Mouse (Mus musculus): ENCODE results near the gene Lrrc39. TPM values are rescaled to one million over a fixed set of nuclear protein-coding genes. Genes with fewer than 3 reads are reported as not detected.
"Not testable (repeated sequence)": the region's sequence is repeated elsewhere in the genome, so short reads cannot be mapped to it uniquely, and the experiment has no call there.

The Lrrc39 gene
- total RNA-seq (2014; fragmentation: Nextera tagmentation), result 0.37 TPM in 1 of 2 replicates, not detected in the other
- 0.23 and 0.61 TPM in 2 replicates for total RNA-seq (2017)

DNA sequence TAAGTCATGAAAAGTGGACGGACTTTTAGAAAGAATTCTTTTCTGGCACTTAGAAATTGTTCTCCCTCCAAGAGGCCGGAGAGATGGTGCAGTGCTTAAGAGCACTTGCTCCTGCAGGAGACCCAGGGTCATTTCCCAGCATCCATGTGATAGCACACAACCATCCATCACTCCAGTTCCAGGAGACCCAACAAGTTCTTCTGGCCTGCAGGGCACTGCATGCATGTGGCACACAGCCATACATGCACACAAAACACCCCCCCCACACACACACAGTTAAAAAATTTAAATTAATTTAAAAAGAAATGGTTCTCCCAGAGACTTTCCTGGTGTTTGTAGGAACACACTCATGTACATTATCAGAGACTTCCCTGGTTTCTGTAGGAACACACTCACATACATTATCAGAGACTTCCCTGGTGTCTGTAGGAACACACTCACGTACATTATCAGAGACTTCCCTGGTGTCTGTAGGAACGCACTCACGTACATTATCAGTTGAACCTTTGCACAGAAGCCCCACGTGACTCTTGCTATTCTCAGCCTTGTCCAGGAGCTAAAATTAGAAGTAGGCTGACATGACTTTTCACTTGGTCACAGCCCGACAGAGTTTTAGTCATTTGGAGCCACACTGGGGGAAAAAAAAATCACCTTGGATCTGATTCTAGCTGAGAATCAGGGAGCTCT lies at the start of gene Lrrc39:
TSS of gene Lrrc39 (plus strand) at position 566 of the 687 bp plus-strand sequence.
- peak; percentile 99 for ATAC-seq (replicated peaks; ENCODE audit: low FRiP score, low TSS enrichment, poor library complexity, severe bottlenecking)

DNA sequence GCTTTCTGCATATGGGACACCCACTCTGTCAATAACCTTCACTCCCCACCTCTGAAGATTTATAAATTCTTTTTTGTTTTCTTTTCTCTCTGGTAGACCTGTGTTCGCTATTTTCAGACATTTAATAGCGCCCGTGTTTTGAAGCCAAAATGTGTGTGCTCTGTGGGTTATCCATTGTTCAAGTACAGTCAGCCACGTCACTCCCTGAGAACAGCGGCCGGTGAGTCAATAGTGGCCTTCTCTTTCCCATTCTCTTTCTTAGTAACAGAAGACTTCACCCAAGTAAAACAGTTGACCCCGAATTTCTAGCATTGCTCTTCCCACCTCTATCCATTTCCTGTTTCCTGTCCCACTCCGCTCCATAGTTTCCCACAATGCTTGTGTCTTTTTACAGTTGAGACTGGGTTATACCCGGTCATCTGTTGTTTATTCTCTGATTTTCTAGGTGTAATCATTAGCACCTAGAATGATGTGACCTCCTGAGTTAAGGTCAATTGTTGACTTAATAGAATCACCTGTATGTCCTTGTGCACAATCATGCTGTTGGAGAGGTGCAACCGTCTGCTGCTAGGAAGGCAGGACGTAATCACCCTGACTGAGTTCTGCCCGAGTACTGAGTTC lies 42.5 kb upstream of the Lrrc39 start:
- no peak for ATAC-seq (replicated peaks; ENCODE audit: low FRiP score, low TSS enrichment, poor library complexity, severe bottlenecking)

DNA sequence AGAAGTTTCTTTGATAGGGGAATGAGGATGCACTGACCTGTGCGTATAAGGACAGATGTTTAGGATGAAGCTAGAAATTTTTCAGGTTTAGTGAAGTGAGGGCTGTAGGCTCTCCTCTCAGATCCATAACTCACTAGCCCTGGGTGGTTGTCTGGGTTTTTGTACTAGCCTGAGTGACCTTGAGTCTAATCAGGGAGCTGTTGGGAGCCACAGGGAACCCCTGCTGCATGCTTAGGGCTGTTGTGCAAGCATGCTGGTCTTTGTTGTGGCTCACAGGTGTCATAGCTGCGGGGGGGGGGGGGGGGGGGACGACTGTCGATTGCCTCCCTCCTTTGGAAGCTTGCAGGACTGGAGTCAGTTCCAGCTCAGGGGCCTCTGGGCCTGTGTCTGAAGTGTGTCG lies 33.0 kb upstream of the Lrrc39 start:
- ATAC-seq (replicated peaks; ENCODE audit: low FRiP score, low TSS enrichment, poor library complexity, severe bottlenecking), result no peak

DNA sequence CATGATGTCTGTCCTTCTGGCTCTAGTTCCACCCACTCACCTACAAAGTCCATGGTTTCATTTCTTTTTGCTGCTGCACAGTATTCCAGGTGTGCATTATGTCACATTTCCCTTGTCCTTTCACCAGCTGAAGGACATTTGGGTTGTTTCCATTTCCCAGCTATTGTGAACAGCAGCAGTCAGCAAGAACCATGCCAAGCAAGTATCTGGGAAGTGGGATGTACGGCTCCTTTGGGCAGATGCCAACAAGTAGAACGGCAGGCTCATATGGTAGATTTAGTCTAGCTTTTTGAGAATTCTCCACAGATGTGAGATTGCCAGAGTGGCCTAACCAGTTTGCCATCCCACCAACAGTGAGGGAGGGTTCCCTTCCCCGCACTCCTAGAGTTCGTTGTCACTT lies 31.9 kb upstream of the Lrrc39 start:
- ATAC-seq (replicated peaks; ENCODE audit: low FRiP score, low TSS enrichment, poor library complexity, severe bottlenecking), result no peak

DNA sequence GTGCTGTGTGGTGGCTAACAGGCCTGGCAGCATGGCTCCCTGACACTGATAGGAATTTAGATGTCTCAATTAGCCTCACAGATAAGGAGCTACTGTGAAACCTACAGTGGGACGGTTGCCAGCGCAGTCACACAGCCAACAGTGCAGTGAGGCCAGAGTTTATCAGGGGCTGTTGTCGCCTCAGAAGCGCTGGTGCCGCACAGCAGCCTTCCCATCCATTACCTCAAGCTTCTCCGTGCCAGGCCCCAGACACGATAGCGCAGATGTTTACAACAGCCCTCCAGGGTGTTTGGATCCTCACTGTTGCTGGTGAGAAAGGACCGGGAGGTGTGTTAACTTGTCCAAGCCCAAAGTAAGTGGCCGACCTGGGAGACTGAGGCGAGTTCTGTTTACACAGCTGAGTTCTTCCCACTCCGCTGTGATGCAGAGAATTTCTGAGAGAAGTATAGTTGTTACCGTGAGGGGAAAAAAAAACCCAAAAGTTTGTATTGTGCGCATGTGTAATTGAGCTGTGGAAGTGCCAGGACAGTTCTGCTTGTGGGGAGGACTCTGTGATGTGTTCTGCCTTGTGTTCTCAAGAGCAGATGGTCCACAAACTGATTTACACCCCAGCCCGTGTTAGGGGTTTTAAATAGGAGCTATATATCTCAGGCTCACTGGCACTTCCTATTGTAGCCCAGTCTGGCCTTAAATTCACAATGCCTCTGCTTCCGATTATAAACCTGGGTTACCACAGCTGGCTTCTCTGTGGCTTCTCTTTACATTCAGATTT lies 26.2 kb upstream of the Lrrc39 start:
- ATAC-seq (replicated peaks; ENCODE audit: low FRiP score, low TSS enrichment, poor library complexity, severe bottlenecking), result peak; percentile 99

DNA sequence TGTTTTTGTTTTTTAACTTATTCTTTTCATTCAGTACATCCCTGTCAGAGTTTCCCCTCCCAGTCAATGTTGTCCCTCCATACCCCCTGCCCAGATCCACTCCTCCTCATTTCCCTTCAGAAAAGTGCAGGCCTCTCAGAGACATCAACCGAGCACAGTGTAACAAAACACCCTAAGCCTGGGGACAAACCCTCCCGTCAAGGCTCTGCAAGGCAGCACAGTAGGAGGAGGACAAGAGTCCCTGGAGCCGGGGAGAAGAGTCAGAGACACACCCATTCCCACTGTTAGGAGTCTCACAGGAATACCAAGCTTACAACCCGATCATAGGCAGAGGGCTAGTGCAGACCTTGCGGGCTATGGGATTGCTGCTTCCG lies 25.6 kb upstream of the Lrrc39 start:
- no peak for ATAC-seq (replicated peaks; ENCODE audit: low FRiP score, low TSS enrichment, poor library complexity, severe bottlenecking)

DNA sequence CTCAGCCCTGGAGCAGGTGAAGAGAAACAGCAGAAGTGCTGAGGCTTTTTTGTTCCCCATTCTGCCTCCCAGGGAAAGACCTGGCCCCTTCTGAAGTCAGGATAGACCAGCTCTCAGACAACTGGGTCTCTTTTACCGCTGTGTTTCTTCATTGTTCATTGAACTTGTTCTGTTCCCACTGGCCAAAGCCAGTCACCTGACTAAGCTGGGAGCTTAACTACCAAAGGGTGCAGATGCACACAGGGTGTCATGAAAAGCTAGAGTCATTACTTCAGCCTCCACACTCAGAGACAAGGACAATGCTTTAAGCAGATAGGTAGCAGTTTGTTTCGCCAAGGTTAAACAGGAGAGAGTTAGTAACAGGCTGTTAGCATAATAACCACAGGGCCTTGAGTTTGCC lies 20.7 kb upstream of the Lrrc39 start:
- ATAC-seq (replicated peaks; ENCODE audit: low FRiP score, low TSS enrichment, poor library complexity, severe bottlenecking), result 0 out of 2 replicates have a peak, but pooled peaks have one; percentile 31

DNA sequence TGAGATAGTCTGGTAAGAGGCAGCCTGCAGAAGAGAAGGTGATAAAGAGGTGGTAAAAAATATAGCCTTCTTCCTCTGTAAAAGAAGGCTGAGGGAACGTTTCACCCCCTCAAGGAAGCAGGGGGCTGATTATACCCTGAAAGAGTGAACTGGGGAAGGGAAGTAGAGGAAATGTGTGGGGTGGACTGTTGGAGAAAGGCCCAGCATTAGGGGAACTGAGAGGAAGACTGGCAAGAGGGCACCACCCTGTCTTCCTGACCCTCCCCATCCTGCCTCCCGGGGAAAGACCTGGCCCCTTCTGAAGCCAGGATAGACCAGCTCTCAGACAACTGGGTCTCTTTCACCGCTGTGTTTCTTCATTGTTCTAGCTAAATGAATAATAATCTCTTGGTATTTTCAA lies 20.2 kb upstream of the Lrrc39 start:
- no peak for ATAC-seq (replicated peaks; ENCODE audit: low FRiP score, low TSS enrichment, poor library complexity, severe bottlenecking)

DNA sequence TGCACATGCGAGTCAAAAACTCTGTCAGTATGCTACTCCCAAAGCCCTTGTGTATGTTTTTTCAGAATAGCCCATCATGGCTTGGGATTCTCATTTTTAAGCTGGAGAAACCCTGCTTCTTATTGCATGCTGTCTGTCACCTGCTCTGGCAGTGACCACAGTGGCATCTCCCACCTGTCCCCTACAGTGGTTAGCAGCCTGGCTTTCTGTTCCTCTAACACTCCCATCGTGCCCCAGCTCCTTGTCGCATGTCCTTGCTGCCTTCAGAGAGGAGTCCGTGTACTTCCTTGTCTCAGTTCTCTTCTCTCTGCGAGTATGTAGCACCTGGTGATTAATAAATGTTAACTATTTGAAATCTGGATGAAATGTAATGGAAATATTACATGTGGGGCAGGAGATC lies 15.3 kb upstream of the Lrrc39 start:
- no peak for ATAC-seq (replicated peaks; ENCODE audit: low FRiP score, low TSS enrichment, poor library complexity, severe bottlenecking)

DNA sequence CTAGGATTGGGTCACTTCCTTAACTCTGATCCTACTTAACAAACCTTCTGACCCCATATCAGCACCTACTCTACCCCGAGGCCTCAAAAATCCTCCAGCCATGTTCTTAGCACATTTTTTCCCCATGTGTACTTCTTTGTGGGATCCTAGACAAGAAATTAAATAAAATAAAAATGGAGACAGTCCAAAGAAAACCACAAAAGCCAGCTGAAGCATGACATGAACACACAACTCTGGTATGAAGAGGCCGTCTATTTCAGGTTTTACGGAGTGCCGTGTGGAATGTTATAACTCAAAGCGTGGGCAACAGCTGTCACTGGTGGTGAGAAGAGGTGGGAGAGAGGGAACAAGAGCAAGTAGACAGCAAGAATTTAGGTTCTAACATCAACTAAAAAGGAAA lies 11.4 kb upstream of the Lrrc39 start:
- ATAC-seq (replicated peaks; ENCODE audit: low FRiP score, low TSS enrichment, poor library complexity, severe bottlenecking), result no peak

DNA sequence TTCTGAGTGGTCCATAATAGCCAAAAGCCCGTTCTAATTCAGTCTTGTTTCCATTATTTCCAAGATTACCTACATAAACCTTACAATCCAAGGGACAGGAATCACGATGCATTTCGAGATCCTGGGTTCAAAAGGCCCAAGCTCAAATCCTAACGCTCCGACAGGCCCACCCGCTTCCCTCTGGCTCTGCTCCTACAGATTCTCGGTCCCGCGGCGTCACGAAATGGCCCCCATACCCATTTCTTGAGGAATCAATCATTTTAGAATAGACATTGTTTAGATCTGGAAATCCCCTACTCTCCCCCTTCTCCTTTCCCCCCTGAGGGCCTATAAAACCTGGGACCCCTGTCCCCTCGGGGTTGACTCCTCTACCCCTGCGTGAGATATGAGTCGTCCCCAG lies 1.5 kb upstream of the Lrrc39 start:
- ATAC-seq (replicated peaks; ENCODE audit: low FRiP score, low TSS enrichment, poor library complexity, severe bottlenecking), result not testable (repeated sequence)

DNA sequence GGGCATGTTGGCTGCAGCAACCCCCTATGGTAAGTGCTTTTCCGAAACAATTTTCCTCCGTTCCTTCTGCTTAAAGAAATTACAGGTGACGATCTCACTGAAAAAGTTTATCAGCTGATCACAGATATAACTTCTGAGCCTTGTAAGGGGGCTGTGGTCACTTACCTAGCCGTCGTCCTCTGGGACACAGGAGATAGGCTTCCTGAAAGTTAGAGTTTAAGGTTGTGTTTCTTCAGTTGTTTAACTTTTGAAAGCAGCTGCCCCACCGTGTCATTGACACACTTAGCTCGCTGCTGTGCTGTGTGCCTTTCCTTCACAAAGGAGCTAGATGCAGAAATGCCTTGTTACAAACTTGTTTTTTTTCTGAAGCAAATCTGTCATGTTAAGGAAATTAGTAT lies 321 bp downstream of the Lrrc39 start:
- ATAC-seq (replicated peaks; ENCODE audit: low FRiP score, low TSS enrichment, poor library complexity, severe bottlenecking), result peak; percentile 71

DNA sequence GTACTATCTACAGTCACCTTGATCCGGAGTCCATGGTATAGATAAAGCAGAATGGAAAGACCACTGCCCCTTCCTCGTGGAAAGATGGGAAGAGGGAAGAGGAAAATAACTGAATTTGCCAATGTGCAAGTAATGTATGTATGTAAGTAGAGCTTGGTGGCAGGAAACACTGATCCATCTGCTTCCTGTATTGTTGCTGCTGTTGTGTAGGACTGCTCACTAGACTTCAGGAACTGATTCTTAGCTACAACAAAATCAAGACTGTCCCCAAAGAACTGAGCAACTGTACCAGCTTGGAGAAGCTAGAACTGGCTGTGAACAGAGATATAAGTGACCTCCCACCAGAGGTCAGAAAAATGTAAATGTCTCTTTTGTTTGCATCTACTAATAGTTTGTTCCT lies 7.9 kb downstream of the Lrrc39 start:
- no peak for ATAC-seq (replicated peaks; ENCODE audit: low FRiP score, low TSS enrichment, poor library complexity, severe bottlenecking)

DNA sequence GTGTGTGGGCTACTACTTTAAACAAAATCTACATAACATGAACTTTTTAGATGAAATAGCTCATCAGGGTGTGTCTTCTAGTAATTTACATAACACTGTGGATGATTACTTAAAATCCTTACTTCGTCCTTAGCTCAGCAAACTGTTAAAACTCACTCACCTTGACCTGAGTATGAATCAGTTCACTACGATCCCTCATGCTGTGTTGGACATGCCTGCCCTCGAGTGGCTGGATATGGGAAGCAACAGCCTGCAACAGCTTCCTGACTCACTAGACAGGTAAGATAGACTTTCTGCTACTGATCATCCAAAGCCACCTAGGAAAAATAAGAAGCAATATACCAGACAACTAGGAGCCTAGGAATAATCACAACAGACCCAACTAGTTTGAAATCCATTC lies 14.5 kb downstream of the Lrrc39 start:
- ATAC-seq (replicated peaks; ENCODE audit: low FRiP score, low TSS enrichment, poor library complexity, severe bottlenecking), result 0 out of 2 replicates have a peak, but pooled peaks have one; percentile 47

DNA sequence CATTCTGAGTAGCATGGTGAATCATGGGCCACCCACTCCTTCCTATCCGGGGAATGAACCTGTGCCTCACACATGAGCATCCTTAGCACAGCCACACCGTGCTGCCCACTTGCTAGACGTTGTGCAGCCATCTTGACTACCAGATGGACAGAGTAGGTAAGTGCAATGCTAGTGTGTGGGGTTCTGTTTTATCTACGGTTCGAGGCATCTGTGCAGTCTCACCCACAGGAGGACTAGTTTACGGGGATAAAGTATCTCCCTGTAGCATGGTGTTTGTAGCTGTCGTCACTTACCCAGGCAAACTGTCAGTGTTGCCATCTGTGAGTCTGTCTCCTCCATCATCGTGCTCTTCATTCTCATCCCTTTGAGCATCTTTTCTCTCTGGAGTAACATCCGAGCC lies 19.4 kb downstream of the Lrrc39 start:
- no peak for ATAC-seq (replicated peaks; ENCODE audit: low FRiP score, low TSS enrichment, poor library complexity, severe bottlenecking)

DNA sequence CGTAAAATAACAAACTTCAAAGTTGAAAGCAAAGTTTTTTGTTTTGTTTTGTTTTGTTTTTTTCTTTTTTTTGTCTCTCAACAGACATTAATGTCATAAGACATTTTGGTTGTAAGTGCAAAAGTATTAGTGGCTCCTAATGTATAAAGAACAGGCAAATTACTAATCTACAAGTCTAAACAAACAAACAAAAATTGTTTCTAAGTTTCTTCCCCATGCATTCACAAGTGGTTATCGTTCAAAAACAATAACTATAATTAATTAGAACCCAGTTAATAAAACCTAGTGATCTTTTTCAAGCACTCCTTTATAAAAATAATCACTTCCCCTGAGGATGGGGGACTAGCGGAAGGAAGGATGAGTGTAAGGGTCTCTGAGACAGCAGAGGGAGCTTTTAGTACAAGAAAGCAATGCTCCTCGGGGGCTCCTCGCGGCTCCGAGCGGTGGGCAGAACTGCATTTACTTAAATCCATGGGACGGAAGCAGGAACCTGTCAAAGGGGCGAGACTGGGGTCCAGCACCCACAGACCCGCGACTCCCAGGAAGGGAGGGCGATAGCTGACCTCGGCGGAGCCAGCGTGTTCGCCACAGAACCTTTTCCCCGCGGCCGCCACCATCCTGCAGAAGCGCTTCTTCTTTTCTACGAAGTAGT lies 31.4 kb downstream of the Lrrc39 start:
- ATAC-seq (replicated peaks; ENCODE audit: low FRiP score, low TSS enrichment, poor library complexity, severe bottlenecking), result peak; percentile 69

DNA sequence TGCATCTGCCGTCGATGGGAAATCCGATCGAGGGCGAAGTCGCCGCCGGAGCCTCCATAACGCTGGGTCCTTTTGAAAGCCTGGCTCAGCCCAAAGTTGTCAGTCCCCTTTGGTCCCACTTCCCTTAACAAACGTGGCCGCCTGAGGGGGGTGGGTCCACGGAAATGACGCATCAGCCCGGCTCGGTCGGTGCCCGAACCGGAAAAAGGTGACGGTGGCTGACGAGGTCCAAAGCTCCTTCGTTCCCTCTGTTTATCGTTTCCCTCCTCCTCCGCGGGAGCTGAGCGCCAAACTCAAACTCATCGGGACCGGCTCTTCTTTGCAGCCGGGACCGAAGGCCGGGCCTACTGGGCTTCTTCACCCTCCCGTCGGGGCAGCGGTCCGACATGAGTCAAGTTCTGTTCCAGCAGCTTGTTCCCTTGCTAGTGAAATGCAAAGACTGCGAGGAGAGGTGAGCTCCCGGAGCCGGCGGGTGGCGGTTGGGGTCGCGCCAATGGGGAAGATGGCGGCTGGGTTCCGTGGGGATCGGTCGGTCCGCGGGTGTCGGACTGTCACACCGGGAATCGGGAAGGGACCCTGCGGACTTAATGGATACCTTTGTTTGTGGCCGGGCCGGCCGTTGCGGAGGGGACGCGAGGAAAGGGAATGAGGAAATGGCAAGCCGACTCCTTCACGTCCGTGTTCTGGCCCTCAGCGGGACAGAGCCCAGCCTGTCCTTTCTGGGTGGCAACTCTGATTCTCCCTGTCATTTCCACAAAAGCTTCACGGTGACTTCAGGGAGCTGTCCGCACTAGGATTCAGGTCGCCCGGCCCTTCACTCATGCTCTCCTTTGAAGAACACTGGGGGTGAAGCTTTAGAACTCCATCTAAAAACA lies 32.2 kb downstream of the Lrrc39 start, which contains the start of gene Sass6:
TSS of gene Sass6 (plus strand) at position 255 of the 875 bp plus-strand sequence.
- peak; percentile 91 for ATAC-seq (replicated peaks; ENCODE audit: low FRiP score, low TSS enrichment, poor library complexity, severe bottlenecking)

DNA sequence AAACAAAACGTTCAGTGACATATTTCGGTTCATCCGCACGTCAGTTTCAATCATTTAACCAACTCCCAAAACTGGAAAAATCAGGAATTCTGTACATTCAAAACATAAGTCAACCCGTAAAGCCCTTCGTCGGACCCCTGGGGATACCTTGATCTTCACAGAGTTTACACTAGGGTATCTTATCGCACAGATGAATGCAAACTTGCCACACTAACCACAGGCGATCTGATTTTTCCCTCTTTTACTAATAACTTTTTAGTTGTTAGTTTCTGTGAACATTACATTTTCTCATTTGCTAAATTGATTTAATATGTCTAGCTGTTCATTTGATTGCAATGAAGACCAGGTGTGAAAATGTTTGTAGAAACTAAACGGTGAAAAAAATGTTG lies 32.8 kb downstream of the Lrrc39 start:
- ATAC-seq (replicated peaks; ENCODE audit: low FRiP score, low TSS enrichment, poor library complexity, severe bottlenecking), result no peak

DNA sequence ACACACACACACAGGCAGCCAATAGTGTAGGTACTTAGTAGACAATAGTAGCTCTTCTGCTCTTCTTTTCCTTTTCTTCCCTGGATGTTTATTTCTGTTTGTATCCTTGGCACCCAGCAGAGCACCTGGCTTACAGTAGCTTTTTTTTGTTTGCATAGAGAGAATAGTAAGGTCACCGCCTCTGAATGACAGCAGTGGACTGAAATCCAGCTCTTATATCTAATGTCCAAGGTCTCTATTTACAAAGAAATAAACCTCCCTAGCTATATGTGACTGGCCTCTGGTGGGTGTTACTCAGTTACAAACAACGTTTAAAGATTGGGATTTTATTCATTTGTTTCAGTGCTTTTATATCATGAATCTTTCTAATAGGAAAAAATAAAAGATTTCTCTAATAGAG lies 36.9 kb downstream of the Lrrc39 start:
- no peak for ATAC-seq (replicated peaks; ENCODE audit: low FRiP score, low TSS enrichment, poor library complexity, severe bottlenecking)
